Mouse (Mus musculus) ZHBTc4 (cell line): ENCODE data around the gene Pcsk2.
A peak's percentile ranks its signal among the peaks of the same experiment; 100 is the strongest.

Experiments used
- DNase-seq: peaks from one replicate; pipeline ENCODE4 v3.0.0-alpha.2; 2011; ENCODE audit warnings: low read depth, low spot score

Gene Pcsk2

DNA sequence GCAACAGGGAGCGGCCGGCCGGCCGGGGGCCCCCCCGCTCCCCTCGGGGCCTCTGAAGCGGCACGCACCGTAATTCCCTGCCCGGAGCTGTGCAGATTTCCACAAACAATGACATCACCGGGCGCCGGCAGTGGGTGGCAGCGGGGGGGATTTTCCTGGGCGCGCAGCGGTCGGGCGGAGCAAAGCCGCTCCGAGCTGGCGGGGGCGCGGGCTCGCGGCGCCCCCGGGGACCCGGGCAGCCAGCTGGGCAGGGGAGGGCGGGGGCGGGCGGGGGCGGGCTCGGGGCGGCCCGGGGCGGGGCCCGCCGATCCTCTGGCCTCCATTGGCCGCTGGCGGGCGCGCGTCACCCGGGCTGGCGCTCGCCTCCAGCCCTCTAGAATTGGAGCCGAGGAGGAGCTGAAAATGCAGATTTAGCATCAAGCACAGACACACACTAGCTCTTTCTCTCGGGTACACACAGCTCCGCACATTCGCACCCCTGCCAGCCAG lies at the start of gene Pcsk2:
TSS of gene Pcsk2 (plus strand) at position 399 of the 489 bp plus-strand sequence.
- DNase-seq, result peak; percentile 69

DNA sequence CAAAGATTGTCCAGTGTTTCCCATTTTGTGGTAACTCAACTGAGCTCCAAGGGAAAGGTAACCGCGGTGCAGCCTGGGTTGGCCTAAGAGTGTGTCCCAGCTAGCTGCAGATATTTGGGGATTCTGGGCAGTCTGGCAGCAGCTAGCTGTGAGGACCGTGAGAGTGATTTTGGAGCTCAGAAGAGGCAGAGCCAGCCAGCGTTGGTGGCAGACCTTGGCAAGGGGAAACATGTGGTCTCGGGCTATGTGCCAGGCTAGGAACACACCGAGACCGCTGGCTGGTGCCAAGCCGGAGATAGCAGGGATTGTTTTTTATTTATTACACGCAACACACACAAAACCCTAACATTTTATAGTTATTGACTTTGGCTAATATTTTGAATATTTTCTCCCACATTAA lies 45.1 kb upstream of the Pcsk2 start:
- no peak for DNase-seq

DNA sequence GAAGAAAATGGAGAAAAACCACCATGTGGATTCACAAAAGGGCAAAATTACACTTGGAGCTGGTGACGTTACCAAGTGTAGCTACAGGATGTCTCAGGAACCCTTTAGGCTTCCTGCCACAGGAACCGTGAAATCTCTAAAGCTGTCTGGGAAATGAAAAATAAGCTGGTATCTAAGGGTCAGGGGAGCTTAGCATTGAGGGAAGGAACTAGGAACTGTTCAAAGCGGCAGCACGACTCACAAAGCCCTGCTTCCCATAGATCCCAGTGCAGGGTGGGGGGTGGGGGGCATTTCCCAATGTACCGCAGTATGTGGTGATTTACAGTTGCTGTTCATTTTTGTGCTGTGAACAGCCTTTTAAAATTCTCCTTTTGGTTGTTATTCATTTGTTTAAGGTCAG lies 44.2 kb upstream of the Pcsk2 start:
- DNase-seq, result no peak

- no peak for DNase-seq
These were observed 43.8 kb upstream of the Pcsk2 start for GRCm38 (mm10) chr2:143502203-143502602.

GRCm38 (mm10) chr2:143536485-143536884 lies 9.5 kb upstream of the Pcsk2 start:
- DNase-seq, result peak; percentile 67

GRCm38 (mm10) chr2:143545299-143545751 lies 631 bp upstream of the Pcsk2 start:
- peak; percentile 57 for DNase-seq

GRCm38 (mm10) chr2:143546412-143547211 lies 656 bp downstream of the Pcsk2 start:
- peak; percentile 49 for DNase-seq

DNA sequence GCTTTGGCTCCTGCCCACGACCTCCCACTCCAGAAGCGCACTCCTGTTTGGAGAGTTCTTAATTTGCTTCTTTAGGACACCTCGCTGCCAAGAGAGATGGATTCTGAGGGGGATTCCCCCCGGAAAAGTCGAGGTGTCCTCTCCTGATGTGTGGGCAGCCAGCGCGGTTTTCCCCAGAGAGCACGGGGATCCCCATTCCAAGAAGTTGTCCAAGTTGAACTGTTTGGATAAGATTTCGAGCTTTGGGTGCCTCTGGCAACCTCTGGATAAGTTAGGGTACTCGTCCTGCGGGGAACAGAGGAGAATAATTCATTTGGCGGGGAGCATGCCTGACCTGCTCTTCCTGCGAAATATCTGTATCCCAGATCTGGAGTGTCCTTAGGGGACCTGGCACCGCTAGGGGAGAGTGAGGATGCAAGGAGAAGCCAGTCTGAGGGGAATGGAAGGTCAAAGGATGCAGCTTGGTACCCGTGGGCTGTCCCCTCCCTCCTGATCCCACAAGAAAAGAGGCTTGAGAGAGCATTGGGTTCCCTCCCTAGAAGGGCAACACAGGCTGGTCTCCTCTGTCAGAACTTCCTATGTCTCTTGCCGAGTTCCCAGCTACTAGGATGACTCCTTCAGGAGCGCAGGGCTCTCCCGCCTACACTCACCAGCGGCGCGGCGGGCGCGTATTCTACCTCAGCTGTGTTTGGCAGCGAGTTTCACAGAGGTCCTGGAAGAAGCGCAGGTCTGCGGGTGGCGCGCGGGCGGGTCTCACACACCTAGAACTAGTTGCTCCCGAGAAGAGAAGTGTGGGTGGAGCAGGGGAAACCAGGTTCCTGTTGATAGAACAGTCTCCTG lies 1.5 kb downstream of the Pcsk2 start:
- DNase-seq, result peak; percentile 29

- DNase-seq, result no peak
These were observed 14.4 kb downstream of the Pcsk2 start for GRCm38 (mm10) chr2:143560384-143560783.

GRCm38 (mm10) chr2:143565062-143565461 lies 19.1 kb downstream of the Pcsk2 start:
- DNase-seq, result no peak

- DNase-seq, result no peak
These were observed 20.0 kb downstream of the Pcsk2 start for GRCm38 (mm10) chr2:143565961-143566360.

DNA sequence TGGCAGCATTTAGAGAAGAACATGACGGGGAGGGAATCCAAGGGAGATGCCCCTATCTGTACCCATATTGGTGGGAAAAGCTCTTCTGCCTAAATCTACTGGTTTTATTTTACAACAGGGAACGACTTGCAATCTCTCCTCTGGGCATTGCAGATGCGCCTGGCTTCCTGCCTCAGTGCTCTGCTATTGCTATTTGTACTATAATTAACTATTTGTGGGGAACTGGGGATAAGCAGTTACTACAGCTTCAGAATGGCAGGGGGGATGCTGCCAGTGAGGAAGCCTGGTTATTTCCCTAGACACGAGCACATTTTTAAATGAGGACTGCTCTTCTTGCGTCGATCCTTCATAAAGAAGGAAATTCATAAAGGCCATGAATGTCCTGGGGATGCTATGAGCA lies 39.4 kb downstream of the Pcsk2 start:
- no peak for DNase-seq

DNA sequence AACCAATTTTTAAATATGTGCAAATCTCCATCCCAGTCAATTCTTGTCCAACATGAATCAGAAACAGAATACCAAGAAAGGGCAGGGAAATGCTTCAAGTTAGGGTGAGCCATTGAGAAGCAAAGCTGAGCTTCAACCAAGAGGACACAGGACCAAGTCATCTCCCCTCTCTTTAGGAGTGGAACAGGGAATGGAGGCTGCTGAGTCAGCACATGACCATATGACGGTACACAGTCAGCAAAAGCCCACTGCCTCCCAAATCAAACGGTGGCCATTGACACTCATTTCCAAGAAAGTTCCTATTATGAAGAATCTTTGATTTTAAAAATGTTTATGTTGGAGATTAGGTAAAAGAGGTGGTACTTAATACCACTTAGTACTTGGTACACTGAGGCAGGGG lies 44.4 kb downstream of the Pcsk2 start:
- no peak for DNase-seq

- peak; percentile 66 for DNase-seq
These were observed 57.1 kb downstream of the Pcsk2 start for GRCm38 (mm10) chr2:143603071-143603470.

- peak; percentile 60 for DNase-seq
These were observed 58.0 kb downstream of the Pcsk2 start for GRCm38 (mm10) chr2:143603871-143604512.

GRCm38 (mm10) chr2:143610355-143611331 lies 64.7 kb downstream of the Pcsk2 start:
- peak; percentile 6 for DNase-seq

DNA sequence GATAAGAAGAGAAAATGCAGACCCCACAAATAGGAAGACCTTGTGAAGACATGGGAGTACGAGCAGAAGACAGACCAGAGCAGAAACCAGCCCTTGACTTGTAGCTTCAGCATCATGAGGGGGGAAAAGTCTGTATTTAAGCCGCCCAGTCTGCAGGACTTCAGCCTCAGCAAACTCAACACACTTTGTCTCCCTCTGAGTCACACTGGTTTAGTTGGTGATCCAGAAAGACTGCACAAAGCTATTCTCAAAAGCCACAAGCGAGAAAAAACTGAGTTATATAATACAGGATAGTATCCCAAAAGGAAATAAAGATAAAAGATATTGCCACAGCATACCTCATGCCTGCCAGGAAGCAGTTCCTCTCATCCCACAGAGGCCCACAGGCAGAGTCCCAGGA lies 67.5 kb downstream of the Pcsk2 start:
- DNase-seq, result no peak

DNA sequence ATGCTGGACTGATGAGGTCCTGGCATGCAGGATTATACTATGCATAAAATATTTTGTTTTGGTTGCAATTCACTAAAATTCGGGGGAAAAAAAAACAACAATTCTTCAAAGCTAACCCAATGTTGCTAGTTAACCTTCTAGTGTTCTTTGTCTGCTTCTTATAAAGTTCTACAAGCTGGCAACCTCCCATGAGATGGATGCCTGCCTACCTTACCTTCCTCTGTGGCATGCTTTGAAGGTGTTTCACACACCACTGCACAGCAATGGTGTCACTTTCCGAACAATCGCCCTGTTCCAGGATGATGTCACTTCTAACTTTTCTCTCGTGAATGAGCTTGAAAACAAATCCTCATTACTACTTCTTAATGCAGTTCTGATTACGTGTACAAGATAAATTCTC lies 68.8 kb downstream of the Pcsk2 start:
- no peak for DNase-seq

GRCm38 (mm10) chr2:143620916-143621315 lies 75.0 kb downstream of the Pcsk2 start:
- DNase-seq, result peak; percentile 64

DNA sequence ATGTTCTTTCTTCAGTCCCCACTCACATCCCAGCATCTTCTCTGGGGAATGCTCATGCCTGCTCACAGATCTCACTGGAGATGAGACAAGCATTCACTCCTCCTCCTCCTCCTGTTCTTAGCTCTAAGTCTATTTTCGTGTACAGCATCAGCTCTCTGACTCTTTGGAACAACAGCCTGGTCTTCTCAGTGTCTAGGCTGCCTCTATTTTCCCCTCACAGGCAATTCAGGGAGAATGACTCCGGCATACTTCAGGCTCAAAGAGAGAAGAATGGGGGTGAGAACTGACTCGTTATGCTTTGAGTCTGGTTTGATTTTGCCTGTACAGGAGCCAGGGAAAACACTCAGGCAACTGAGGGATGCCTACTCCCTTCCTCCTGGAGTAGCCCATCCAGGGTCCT lies 78.0 kb downstream of the Pcsk2 start:
- no peak for DNase-seq

DNA sequence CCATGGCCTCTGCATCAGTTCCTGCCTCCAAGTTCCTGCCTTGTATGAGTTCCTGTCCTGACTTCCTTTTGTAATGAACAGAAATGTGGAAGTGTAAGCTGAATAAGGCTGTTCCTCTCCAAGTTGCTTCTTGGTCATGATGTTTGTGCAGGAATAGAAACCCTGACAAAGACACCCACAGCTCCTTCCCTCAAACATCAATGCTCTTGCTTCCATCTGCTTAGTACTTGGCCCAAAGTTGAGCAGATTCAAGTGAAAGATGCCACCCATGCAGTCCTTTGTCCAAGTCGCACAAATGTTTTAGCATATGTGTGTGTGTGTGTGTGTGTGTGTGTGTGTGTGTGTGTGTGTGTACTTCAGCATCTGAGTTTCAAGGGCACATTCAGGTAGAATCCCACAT lies 97.3 kb downstream of the Pcsk2 start:
- DNase-seq, result no peak
